In genomic region chr9:54531421-54531820, GRCm38 (mm10) we compare ENCODE assay signal across 25 mouse cellular contexts. TPM values are rescaled to one million over a fixed set of nuclear protein-coding genes. Genes with fewer than 3 reads are reported as not detected.
"Had no signal": no experiment of that assay in that cellular context is flagged by ENCODE, and none has a peak within 500 bp of the region (broad histone marks: within the 10 kb centered on the region; RNA-seq: fewer than 3 reads in every experiment).

No protein-coding gene starts in this region.

- H3K36me3 ChIP-seq: liver, embryonic 15.5 days; lung, embryonic 15.5 days; midbrain, embryonic 13.5 days; midbrain, embryonic 15.5 days; neural tube, embryonic 13.5 days; neural tube, embryonic 15.5 days; stomach, embryonic 15.5 days had no signal

- H3K9me3 ChIP-seq: liver, embryonic 15.5 days; lung, embryonic 15.5 days; megakaryocyte, embryonic 14.5 days; midbrain, embryonic 13.5 days; midbrain, embryonic 15.5 days; neural tube, embryonic 13.5 days; neural tube, embryonic 15.5 days; stomach, embryonic 15.5 days had no signal

- H3K9ac ChIP-seq: liver, embryonic 15.5 days; liver, postnatal 0 days; lung, embryonic 15.5 days; midbrain, embryonic 13.5 days; midbrain, embryonic 15.5 days; neural tube, embryonic 13.5 days; neural tube, embryonic 15.5 days; stomach, embryonic 15.5 days had no signal

- H3K4me2 ChIP-seq: liver, embryonic 15.5 days; lung, embryonic 15.5 days; midbrain, embryonic 11.5 days; midbrain, embryonic 13.5 days; midbrain, embryonic 15.5 days; neural tube, embryonic 13.5 days; neural tube, embryonic 15.5 days; stomach, embryonic 15.5 days had no signal

- ATAC-seq: liver, postnatal 0 days; lung, postnatal 0 days; midbrain, embryonic 13.5 days; midbrain, embryonic 15.5 days had no signal

- H3K4me3 ChIP-seq: liver, embryonic 15.5 days; lung, embryonic 15.5 days; megakaryocyte, embryonic 14.5 days; midbrain, embryonic 13.5 days; midbrain, embryonic 15.5 days; myocyte; neural tube, embryonic 13.5 days; neural tube, embryonic 15.5 days; stomach, embryonic 15.5 days had no signal

- H3K27me3 ChIP-seq: lung, embryonic 15.5 days; midbrain, embryonic 13.5 days; midbrain, embryonic 15.5 days; neural tube, embryonic 13.5 days; stomach, embryonic 15.5 days had no signal

- H3K4me1 ChIP-seq: liver, embryonic 15.5 days; lung, embryonic 15.5 days; megakaryocyte, embryonic 14.5 days; stomach, embryonic 15.5 days had no signal

- H3K27ac ChIP-seq: liver, embryonic 15.5 days; lung, embryonic 15.5 days; macrophage; midbrain, embryonic 13.5 days; midbrain, embryonic 15.5 days; neural tube, embryonic 13.5 days; neural tube, embryonic 15.5 days; stomach, embryonic 15.5 days; stomach, postnatal 0 days had no signal

- DNase-seq: liver, postnatal 0 days; lung, adult 2 months; lung, postnatal 14 days; lung, postnatal 36 days; right cerebral cortex, postnatal 14 days; thymus, adult 2 months; thymus, postnatal 25 days; thymus, postnatal 4 days had no signal

RNA-seq across cellular contexts. Expression of gene Sh2d7, which starts 7.4 kb away (rescaled TPM):
- total RNA-seq: megakaryocyte progenitor cell, adult 5-6 weeks had no signal
- polyA plus RNA-seq: liver, embryonic 15.5 days; liver, postnatal 0 days; lung, embryonic 15.5 days; lung, postnatal 0 days; macrophage; midbrain, embryonic 11.5 days; midbrain, embryonic 13.5 days; midbrain, embryonic 15.5 days; myocyte; neural tube, embryonic 11.5 days; neural tube, embryonic 13.5 days; neural tube, embryonic 15.5 days; spleen, adult 2 months; stomach, embryonic 15.5 days; urinary bladder, adult 2 months had no signal
